In the genomic region with DNA sequence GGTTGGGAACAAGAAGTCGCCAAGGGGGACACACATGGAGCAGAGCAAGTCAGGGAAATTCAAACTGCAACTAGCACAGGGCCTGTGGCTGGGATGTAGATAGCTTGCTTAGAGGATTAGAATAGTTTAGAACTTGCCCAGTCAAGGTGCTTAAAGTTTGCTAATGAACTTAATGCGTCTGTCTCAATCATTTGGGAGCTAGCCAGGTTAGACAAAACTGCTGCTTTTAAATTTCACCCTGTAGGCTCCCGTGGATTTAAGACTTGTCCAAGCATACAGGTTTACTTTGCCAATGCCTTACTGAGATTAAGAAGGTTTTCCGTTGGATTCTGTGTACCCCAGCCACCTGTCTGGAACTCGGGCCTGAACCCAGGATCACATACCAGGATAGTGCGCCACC, we compare ENCODE assay signal across 17 mouse cellular contexts.
"Had no signal": no experiment of that assay in that cellular context is flagged by ENCODE, and none has a peak within 500 bp of the region (broad histone marks: within the 10 kb centered on the region; RNA-seq: fewer than 3 reads in every experiment).

No protein-coding gene starts in this region.

- ATAC-seq: liver, embryonic 12.5 days; liver, postnatal 0 days; lung, postnatal 0 days; midbrain, embryonic 13.5 days; midbrain, embryonic 15.5 days; midbrain, embryonic 16.5 days had no signal

- DNase-seq: left cerebral cortex, postnatal 4 days; liver; liver, embryonic 13.5 days; liver, postnatal 0 days; lung, adult 18-20 months; lung, adult 2 months; lung, embryonic 14.5 days; lung, postnatal 10 days; lung, postnatal 14 days; lung, postnatal 36 days; lung, postnatal 4 days; midbrain, embryonic 14.5 days had no signal
